Mouse (Mus musculus) spleen, adult 2 months (tissue): ENCODE measurements around the gene Ar.

Source experiments
- CTCF ChIP-seq: fragments of 200-500 bp; IDR thresholded peaks from 2 replicates; pipeline ENCODE4 v1.5.1; 2011; ENCODE audit warnings: mild to moderate bottlenecking, inconsistent platforms; ENCODE audit not compliant: insufficient read depth, insufficient read length, insufficient replicate concordance; ENCODE audit errors: extremely low read depth
- POLR2A ChIP-seq: fragments of 200-500 bp; IDR thresholded peaks from 2 replicates; pipeline ENCODE4 v1.6.1; 2011; ENCODE audit warnings: low read depth, low read length, inconsistent platforms

- TF ChIP-seq POLR2A (no peak), CTCF (no peak)
Observed at GRCm38 (mm10) chrX:98347481-98347880, 198.9 kb downstream of the Ar start.
